Mouse (Mus musculus) embryonic facial prominence, embryonic 15.5 days (tissue): ENCODE measurements around the gene Phf19. TPM values are rescaled to one million over a fixed set of nuclear protein-coding genes. Genes with fewer than 3 reads are reported as not detected.

ENCODE experiments used
- ATAC-seq: fragments of 200-750 bp; cut with Nextera tagmentation; 2 replicates; pipeline ENCODE4 v1.8.0; 2017; ENCODE audit warnings: low read depth, moderate TSS enrichment; ENCODE audit not compliant: insufficient number of reproducible peaks, low FRiP score, low TSS enrichment
- H3K27ac ChIP-seq: fragments of 300-500 bp; sonication (generic); replicated peaks from 2 replicates; pipeline ENCODE4 v1.5.1; 2015; ENCODE audit warnings: mild to moderate bottlenecking, inconsistent platforms
- H3K27me3 ChIP-seq: fragments of 300-500 bp; sonication (generic); 2 replicates; pipeline ENCODE4 v1.6.1; 2015; ENCODE audit warnings: inconsistent platforms
- H3K36me3 ChIP-seq: fragments of 300-500 bp; sonication (generic); 2 replicates; pipeline ENCODE4 v1.6.1; 2015; ENCODE audit warnings: mild to moderate bottlenecking, inconsistent platforms
- H3K4me1 ChIP-seq: fragments of 300-500 bp; sonication (generic); 2 replicates; pipeline ENCODE4 v1.6.1; 2015; ENCODE audit warnings: inconsistent platforms
- H3K4me2 ChIP-seq: fragments of 300-500 bp; sonication (generic); replicated peaks from 2 replicates; pipeline ENCODE4 v1.6.1; 2015; ENCODE audit warnings: mild to moderate bottlenecking, inconsistent platforms
- H3K4me3 ChIP-seq: fragments of 300-500 bp; sonication (generic); replicated peaks from 2 replicates; pipeline ENCODE4 v1.5.1; 2015; ENCODE audit warnings: mild to moderate bottlenecking, inconsistent platforms
- H3K9ac ChIP-seq: fragments of 300-500 bp; sonication (generic); 2 replicates; pipeline ENCODE4 v1.6.1; 2015; ENCODE audit warnings: inconsistent platforms
- H3K9me3 ChIP-seq: fragments of 300-500 bp; sonication (generic); replicated peaks from 2 replicates; pipeline ENCODE4 v1.6.1; 2016; ENCODE audit warnings: inconsistent platforms
- WGBS: fragments of 180-500 bp; shearing (Covaris S2); methylation state at CpG from one replicate; pipeline ENCODE4 v1.1.7; 2015; 5-methylcytosine and 5-hydroxymethylcytosine counted together
- polyA plus RNA-seq: library from polyadenylated mRNA; unstranded; fragments of >200 nt; fragmentation: Nextera tagmentation; extraction: Ambion mirVana; gene quantifications from 2 replicates; pipeline ENCODE4 v1.2.1, GENCODE M21; 2015

The Phf19 gene
- polyA plus RNA-seq, 1 experiment from 2014 or later = 9.0 TPM

GRCm38 (mm10) chr2:34896821-34897460 is 16.9 kb downstream of the Phf19 start:
- Histone ChIP-seq H3K4me2 (no peak overlapping the region), H3K4me1 (no peaks in the 10 kb centered on the region), H3K27ac (no peak overlapping the region), H3K9ac (no peak overlapping the region), H3K9me3 (no peaks in the 10 kb centered on the region), H3K4me3 (no peak overlapping the region), H3K27me3 (no peaks in the 10 kb centered on the region), H3K36me3 (0 out of 2 replicates have a peak, but pooled peaks cover 10% of the 10 kb centered on the region)
- WGBS = 75% methylated on average over 17 of the region's 17 CpGs
- ATAC-seq = no peak

DNA sequence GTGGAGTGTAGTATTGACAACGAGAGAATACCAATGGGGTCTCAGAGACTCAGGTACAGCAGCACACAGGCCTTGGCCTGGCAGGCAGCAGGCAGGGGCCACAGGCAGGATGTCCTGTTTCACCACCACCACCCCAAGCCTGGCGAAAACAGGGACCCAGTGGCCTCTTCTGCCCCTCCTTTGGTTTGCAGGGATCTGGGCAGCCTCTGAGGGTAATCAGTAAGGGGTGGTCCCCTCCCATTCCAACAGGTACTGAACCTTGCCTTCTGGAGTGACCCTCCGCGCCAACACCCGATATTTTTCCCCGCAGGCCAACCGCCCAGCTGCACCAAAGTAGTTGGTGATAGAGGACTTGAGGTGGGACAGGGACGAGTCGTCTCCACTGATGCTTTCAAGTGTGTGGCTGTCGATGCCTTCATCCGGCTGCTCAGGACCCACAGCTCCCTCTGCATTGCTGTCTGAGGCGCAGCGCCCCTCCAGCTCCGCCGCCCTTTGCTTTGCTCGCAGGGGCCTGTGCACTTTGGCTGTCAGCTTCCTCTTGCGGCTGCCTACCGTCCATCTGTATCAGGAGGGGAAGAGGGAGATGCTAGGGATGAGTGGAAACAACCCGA is 18.2 kb downstream of the Phf19 start:
- H3K27me3 ChIP-seq = no peaks in the 10 kb centered on the region
- H3K36me3 ChIP-seq = 0 out of 2 replicates have a peak, but pooled peaks cover 7% of the 10 kb centered on the region
- no peaks in the 10 kb centered on the region for H3K4me1 ChIP-seq
- H3K4me2 ChIP-seq = no peak overlapping the region
- ATAC-seq = no peak
- no peak overlapping the region for H3K27ac ChIP-seq
- 78% methylated on average over 19 of the region's 19 CpGs for WGBS
- H3K4me3 ChIP-seq = no peak overlapping the region
- H3K9ac ChIP-seq = no peak overlapping the region
- H3K9me3 ChIP-seq = no peaks in the 10 kb centered on the region

GRCm38 (mm10) chr2:34893950-34894349 is 19.9 kb downstream of the Phf19 start:
- no peaks in the 10 kb centered on the region for H3K27me3 ChIP-seq
- no peaks in the 10 kb centered on the region for H3K4me1 ChIP-seq
- H3K27ac ChIP-seq = no peak overlapping the region
- WGBS = 70% methylated on average over 5 of the region's 5 CpGs
- no peak overlapping the region for H3K4me3 ChIP-seq
- no peak overlapping the region for H3K4me2 ChIP-seq
- no peaks in the 10 kb centered on the region for H3K9me3 ChIP-seq
- H3K9ac ChIP-seq = no peak overlapping the region
- ATAC-seq = no peak
- H3K36me3 ChIP-seq = 0 out of 2 replicates have a peak, but pooled peaks cover 4% of the 10 kb centered on the region

GRCm38 (mm10) chr2:34884186-34884585 is 29.6 kb downstream of the Phf19 start:
- H3K27ac ChIP-seq = no peak overlapping the region
- no peak overlapping the region for H3K9ac ChIP-seq
- 33% methylated on average over 2 of the region's 2 CpGs for WGBS
- H3K27me3 ChIP-seq = no peaks in the 10 kb centered on the region
- H3K4me2 ChIP-seq = no peak overlapping the region
- H3K4me3 ChIP-seq = no peak overlapping the region
- H3K9me3 ChIP-seq = no peaks in the 10 kb centered on the region
- no peak for ATAC-seq
- no peaks in the 10 kb centered on the region for H3K4me1 ChIP-seq
- H3K36me3 ChIP-seq = no peaks in the 10 kb centered on the region

- Histone ChIP-seq H3K9me3 (no peaks in the 10 kb centered on the region), H3K27me3 (no peaks in the 10 kb centered on the region), H3K36me3 (no peaks in the 10 kb centered on the region), H3K27ac (no peak overlapping the region), H3K4me1 (no peaks in the 10 kb centered on the region), H3K9ac (no peak overlapping the region), H3K4me3 (no peak overlapping the region), H3K4me2 (no peak overlapping the region)
- WGBS = 61% methylated on average over 5 of the region's 5 CpGs
- ATAC-seq = no peak
Measured at GRCm38 (mm10) chr2:34883190-34883589, 30.6 kb downstream of the Phf19 start.

- H3K4me3 ChIP-seq = no peak overlapping the region
- no peaks in the 10 kb centered on the region for H3K27me3 ChIP-seq
- no peaks in the 10 kb centered on the region for H3K9me3 ChIP-seq
- H3K36me3 ChIP-seq = no peaks in the 10 kb centered on the region
- 86% methylated on average over 2 of the region's 2 CpGs for WGBS
- ATAC-seq = no peak
- H3K27ac ChIP-seq = no peak overlapping the region
- H3K9ac ChIP-seq = no peak overlapping the region
- no peaks in the 10 kb centered on the region for H3K4me1 ChIP-seq
- H3K4me2 ChIP-seq = no peak overlapping the region
Measured at GRCm38 (mm10) chr2:34882757-34883156, 31.1 kb downstream of the Phf19 start.

DNA sequence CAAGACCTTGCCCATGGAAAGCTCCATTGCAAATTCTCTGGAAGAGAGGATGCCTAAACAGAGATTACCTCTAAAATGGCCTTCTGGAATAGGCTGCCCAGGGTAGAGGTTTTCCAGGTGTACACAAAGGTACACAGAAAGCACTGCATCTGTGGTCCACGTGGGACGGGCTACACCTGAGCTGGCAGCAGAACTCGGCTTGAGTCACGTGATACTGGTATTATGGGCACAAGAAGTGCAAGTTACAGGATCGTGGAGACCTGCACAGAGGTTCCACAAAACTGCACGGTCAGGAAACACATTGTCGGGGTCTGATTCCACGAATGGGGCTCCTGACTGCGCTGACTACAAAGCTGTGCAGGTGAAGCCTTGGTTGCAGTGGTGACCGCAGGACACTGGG is 33.8 kb downstream of the Phf19 start:
- no peak for ATAC-seq
- no peak overlapping the region for H3K27ac ChIP-seq
- H3K4me2 ChIP-seq = no peak overlapping the region
- peaks cover 5% of the 10 kb centered on the region; the same call in 1 of the 2 replicates for H3K27me3 ChIP-seq
- H3K36me3 ChIP-seq = no peaks in the 10 kb centered on the region
- no peaks in the 10 kb centered on the region for H3K9me3 ChIP-seq
- H3K4me1 ChIP-seq = no peaks in the 10 kb centered on the region
- no peak overlapping the region for H3K9ac ChIP-seq
- WGBS = 81% methylated on average over 10 of the region's 10 CpGs
- H3K4me3 ChIP-seq = no peak overlapping the region

- no peaks in the 10 kb centered on the region for H3K36me3 ChIP-seq
- no peak for ATAC-seq
- no peak within 1 kb of the TSS for H3K9ac ChIP-seq
- 16% methylated on average over 8 of the region's 8 CpGs for WGBS
- no peak within 1 kb of the TSS for H3K27ac ChIP-seq
- H3K9me3 ChIP-seq = no peaks in the 10 kb centered on the region
- peaks cover 29% of the 10 kb centered on the region for H3K27me3 ChIP-seq
- peaks cover 7% of the 10 kb centered on the region for H3K4me1 ChIP-seq
- H3K4me2 ChIP-seq = no peak within 1 kb of the TSS; the same call in 1 of the 2 replicates
- no peak within 1 kb of the TSS for H3K4me3 ChIP-seq
Measured at GRCm38 (mm10) chr2:34874816-34875345, 38.9 kb downstream of the Phf19 start, which contains the start of gene Psmd5. Psmd5 (minus strand) TSS chr2:34874968.

DNA sequence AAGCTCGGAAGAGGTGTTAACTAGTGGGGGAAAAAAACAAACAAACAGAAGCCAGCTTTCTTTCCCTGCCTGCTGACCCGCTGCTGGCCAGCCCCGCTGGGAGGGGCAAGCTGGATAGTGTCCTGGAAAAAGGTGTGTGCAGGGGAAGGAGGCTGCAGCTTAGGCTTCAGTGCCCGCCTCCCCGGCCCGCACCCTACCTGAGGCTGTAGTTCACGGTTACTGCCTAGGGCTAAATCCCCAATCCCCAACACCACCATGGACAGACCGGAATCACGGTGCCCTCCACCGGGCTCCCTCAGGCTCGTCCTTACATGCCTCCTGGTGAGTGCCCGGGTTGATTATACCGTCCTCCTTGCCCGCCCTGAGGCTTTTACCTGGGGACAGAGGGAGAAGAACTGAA is 39.6 kb downstream of the Phf19 start, which contains the start of gene Cutal:
Gene Cutal (plus strand): TSS at position 126 of the 400 bp plus-strand sequence.
- Histone ChIP-seq H3K27ac (no peak within 1 kb of the TSS), H3K4me3 (no peak within 1 kb of the TSS), H3K27me3 (peaks cover 29% of the 10 kb centered on the region), H3K9ac (no peak within 1 kb of the TSS), H3K4me1 (peaks cover 13% of the 10 kb centered on the region), H3K36me3 (no peaks in the 10 kb centered on the region), H3K4me2 (no peak within 1 kb of the TSS; the same call in 1 of the 2 replicates), H3K9me3 (no peaks in the 10 kb centered on the region)
- ATAC-seq = no peak
- 3% methylated on average over 14 of the region's 14 CpGs for WGBS

DNA sequence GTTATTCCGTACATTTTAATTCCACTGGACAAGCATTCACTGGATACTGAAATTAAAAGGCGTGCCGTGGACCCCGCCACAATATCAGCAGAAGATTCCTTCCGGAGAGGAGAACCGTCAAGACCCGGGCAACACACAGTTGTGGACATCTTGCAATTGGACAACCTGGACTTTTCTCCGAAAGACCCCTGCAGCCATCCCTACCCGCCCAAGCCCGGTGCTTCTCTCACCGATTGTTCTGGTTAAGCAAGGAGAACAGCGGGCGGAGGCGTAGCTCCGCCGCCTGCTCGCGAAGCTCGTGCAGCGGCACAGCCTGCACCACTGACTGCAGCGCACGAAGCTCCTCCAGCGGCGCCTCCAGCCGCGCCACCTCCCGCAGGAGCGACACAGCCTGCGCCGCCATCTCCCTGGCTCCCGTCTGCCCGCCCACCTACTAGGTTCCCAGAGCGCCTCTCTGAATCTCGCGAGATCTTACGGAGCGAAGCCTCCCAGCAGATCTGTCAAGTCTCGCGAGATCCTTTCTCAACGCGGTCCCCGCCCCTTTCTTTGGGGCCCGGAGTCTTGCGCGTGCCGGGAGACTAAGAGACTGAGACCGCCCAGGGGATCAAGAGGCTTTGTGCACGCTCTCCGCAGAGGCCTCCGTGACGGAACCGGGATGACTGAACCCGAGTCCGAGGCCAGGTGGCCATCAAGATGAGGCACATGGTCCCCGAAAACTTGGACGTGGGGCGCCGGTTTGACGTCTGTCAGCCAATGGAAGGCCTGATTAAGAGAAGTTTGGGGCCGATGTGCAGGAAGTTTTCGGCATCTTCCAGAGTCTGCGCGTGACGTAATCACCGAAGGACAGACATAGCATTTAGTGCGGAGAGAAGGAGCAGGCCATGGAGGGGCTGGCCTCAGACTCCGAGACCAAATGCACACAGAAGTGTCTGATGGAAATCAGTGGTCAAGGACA is 43.0 kb downstream of the Phf19 start:
- H3K36me3 ChIP-seq = peaks cover under 1% of the 10 kb centered on the region
- WGBS = under 1% methylated on average over 67 of the region's 67 CpGs
- peaks cover 23% of the 10 kb centered on the region for H3K4me1 ChIP-seq
- H3K27ac ChIP-seq = peak overlapping the region; percentile 98
- peak overlapping the region; percentile 85 for H3K9ac ChIP-seq
- H3K4me2 ChIP-seq = peak overlapping the region; percentile 73
- H3K4me3 ChIP-seq = peak overlapping the region; percentile 86
- ATAC-seq = peak; percentile 95
- peaks cover 27% of the 10 kb centered on the region for H3K27me3 ChIP-seq
- no peaks in the 10 kb centered on the region for H3K9me3 ChIP-seq

- no peaks in the 10 kb centered on the region for H3K9me3 ChIP-seq
- peaks cover 23% of the 10 kb centered on the region for H3K4me1 ChIP-seq
- H3K4me3 ChIP-seq = peak overlapping the region; percentile 86
- H3K36me3 ChIP-seq = peaks cover 12% of the 10 kb centered on the region
- H3K27ac ChIP-seq = no peak overlapping the region
- ATAC-seq = no peak
- WGBS = 25% methylated on average over 5 of the region's 5 CpGs
- H3K27me3 ChIP-seq = peaks cover 21% of the 10 kb centered on the region
- H3K9ac ChIP-seq = peak overlapping the region; percentile 7; the same call in 1 of the 2 replicates
- H3K4me2 ChIP-seq = peak overlapping the region; percentile 73
Measured at GRCm38 (mm10) chr2:34869680-34870079, 44.1 kb downstream of the Phf19 start.
